Mouse (Mus musculus) embryo, embryonic 10.5 days (tissue): Measurements from ENCODE around the gene Skint1.
"Not testable (repeated sequence)": the region's sequence is repeated elsewhere in the genome, so short reads cannot be mapped to it uniquely, and the experiment has no call there.

Source experiments
- DNase-seq: peaks from one replicate; pipeline ENCODE4 v3.0.0-alpha.2; 2015; ENCODE audit warnings: low spot score

The Skint1 gene

DNA sequence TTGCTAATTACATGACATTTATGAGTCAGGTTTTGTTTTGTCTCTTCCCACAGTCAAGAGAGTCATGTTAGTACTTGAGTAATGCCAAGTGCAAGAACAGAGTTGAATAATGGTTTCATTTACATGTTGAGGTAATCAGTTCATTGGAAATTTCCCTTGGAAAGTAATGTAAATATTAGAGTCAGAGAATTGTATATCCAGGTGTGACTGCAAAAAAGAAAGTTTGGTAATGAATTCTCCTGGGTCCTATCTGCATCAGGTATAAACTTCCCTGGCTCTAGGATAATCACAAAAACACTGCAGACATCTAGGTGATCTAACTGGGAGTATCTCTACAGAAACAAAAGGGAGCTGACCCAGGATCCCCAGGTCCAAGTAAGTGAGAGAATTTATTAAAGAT, at the start of gene Skint1:
Gene Skint1 (plus strand): TSS at position 301 of the 400 bp plus-strand sequence.
- DNase-seq, result no peak

DNA sequence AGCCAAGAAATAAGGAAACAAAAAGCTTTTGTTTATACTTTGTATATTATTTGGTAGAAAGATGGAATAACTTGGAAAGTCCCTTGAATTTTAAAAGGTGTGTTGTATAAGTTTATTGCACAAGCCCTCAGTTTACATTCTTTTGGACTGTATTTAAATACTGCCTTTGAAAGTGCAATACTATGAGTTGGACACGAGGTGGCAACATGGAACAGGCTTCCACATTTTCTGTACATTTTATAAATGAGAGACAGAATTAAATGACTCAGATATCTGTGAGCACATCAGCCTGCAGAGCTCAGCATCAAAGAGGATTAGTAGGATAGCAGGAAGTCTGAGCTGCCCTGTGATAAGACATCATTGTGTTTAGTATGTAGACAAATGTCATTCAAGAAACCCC, 44.8 kb upstream of the Skint1 start:
- peak; percentile 5 for DNase-seq

DNA sequence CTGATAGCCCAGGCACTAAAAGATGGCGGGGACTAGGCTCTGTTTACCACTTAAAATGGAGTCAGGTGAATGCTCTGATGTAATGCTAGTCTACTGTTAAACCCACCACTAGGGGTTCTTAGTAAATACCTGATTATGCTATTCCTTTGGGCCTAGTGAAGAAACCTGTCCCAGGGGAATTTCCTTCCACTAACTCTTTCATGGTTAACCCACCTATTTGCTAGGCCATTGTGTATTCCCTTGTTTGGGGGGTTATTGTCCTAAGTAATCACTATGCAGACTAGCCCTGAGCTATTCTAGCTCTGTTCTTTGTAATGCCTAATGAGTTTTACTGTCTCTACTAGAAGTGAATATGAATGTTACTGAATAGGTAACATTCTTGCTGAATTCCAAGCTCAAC, 42.8 kb upstream of the Skint1 start:
- DNase-seq, result not testable (repeated sequence)

DNA sequence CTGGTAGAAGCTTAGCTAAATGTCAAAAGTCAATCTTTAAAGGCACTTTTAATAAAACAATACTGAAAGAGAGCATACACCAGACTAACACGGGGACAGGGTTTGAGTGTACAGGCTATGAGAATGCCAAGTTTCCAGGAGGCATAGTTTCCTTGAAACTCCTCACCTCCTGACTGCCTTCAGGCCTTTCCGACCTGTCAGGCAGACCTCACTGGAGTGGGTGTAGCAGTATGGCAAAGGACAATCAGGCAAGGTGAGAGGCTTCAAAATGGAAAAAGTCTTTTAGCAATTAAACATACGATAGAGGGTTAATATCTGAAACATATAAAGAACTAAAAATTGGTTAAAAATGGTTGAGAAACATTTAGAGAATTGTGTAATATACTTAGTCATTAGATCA, 42.4 kb upstream of the Skint1 start:
- DNase-seq, result no peak

DNA sequence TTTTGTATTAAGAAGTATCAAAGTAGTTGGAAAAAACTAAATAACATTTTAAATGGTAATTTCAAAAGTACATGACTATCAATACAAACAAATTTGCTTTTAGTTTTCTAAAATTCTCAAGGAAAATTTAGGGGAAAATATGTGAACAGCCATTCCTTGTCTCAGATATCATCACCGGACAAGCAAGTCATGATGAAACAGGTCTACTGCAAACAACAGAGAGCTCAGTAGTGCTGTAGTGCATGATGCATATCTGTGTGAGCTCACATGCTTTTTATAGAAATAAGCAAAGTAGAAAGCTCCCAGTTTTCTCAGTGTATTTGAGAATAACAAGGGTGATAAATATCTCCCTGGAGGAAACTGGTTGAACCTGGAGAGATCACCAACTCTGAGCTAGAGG, 33.4 kb upstream of the Skint1 start, which contains the start of gene Skint7:
Gene Skint7 (plus strand): TSS at position 301 of the 400 bp plus-strand sequence.
- DNase-seq, result no peak

DNA sequence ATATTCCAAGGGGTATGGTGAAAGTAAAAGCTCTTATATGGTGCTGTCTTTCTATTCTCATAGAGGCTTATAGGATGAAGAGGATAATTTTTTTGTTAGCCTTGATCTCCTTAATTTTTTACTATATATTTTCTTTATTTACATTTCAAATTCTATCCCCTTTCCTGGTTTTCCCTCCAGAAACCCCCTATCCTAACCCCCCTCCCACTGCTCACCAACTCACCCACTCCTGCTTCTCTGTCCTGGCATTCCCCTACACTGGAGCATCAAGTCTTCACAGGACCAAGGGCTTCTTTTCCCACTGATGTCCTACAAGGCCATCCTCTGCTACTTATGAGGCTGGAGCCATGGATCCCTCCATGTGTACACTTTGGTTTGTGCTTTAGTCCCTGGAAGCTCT, 65.6 kb downstream of the Skint1 start, which contains the start of gene Skint4:
Gene Skint4 (plus strand): TSS at position 301 of the 400 bp plus-strand sequence.
- DNase-seq, result no peak
